Mouse (Mus musculus) spleen, adult 12 weeks (tissue): ENCODE data around the gene Olfr1360.

ENCODE experiments used
- DNase-seq: peaks from one replicate; pipeline ENCODE4 v3.0.0; 2022; ENCODE audit warnings: low spot score

The Olfr1360 gene

GRCm38 (mm10) chr13:21642418-21642817, 34.8 kb downstream of the Olfr1360 start, which contains the start of gene Olfr11:
Gene Olfr11 (minus strand): TSS chr13:21642518.
- no peak for DNase-seq
